Mouse (Mus musculus): ENCODE measurements around the gene Prtn3. TPM values are rescaled to one million over a fixed set of nuclear protein-coding genes. Genes with fewer than 3 reads are reported as not detected.

Gene Prtn3
- polyA plus RNA-seq, 1 experiment = 3.6 TPM

GRCm38 (mm10) chr10:79871845-79872244, 2.4 kb upstream of the Prtn3 start:
- Histone ChIP-seq H3K4me1 (ENCODE audit: control insufficient read depth, insufficient read depth, low read length) (peaks cover 3% of the 10 kb centered on the region; the same call in 1 of the 2 replicates), H3K4me3 (replicated peaks; ENCODE audit: extremely low read depth, low read depth, low read length) (no peak overlapping the region)
- DNase-seq = no peak
- WGBS = 88% methylated on average over 8 of the region's 8 CpGs
- no peak for TF ChIP-seq POLR2A (IDR thresholded peaks at IDR 0.05; ENCODE audit: borderline replicate concordance, extremely low read depth, low read depth, low read length)
- no peak for TF ChIP-seq CTCF (IDR thresholded peaks at IDR 0.05; ENCODE audit: insufficient read depth, low read length)

- WGBS = 61% methylated on average over 3 of the region's 3 CpGs
- TF ChIP-seq CTCF (IDR thresholded peaks at IDR 0.05; ENCODE audit: insufficient read depth, low read length) = no peak
- TF ChIP-seq POLR2A (IDR thresholded peaks at IDR 0.05; ENCODE audit: borderline replicate concordance, extremely low read depth, low read depth, low read length) = no peak
- no peak for DNase-seq
These were observed 1.4 kb upstream of the Prtn3 start for GRCm38 (mm10) chr10:79872862-79873261.

GRCm38 (mm10) chr10:79873313-79873712, 963 bp upstream of the Prtn3 start:
- TF ChIP-seq POLR2A (IDR thresholded peaks at IDR 0.05; ENCODE audit: borderline replicate concordance, extremely low read depth, low read depth, low read length) (no peak), CTCF (IDR thresholded peaks at IDR 0.05; ENCODE audit: insufficient read depth, low read length) (no peak)
- 24% methylated on average over 6 of the region's 6 CpGs for WGBS
- no peak for DNase-seq
- Histone ChIP-seq H3K4me3 (replicated peaks; ENCODE audit: extremely low read depth, low read depth, low read length) (no peak overlapping the region), H3K4me1 (ENCODE audit: control insufficient read depth, insufficient read depth, low read length) (peaks cover 7% of the 10 kb centered on the region)

More at GRCm38 (mm10) chr10:79872862-79873261, 1.4 kb upstream of the Prtn3 start:
- Histone ChIP-seq H3K4me3 (replicated peaks; ENCODE audit: extremely low read depth, low read depth, low read length) (no peak overlapping the region), H3K4me1 (ENCODE audit: control insufficient read depth, insufficient read depth, low read length) (peaks cover 5% of the 10 kb centered on the region)

DNA sequence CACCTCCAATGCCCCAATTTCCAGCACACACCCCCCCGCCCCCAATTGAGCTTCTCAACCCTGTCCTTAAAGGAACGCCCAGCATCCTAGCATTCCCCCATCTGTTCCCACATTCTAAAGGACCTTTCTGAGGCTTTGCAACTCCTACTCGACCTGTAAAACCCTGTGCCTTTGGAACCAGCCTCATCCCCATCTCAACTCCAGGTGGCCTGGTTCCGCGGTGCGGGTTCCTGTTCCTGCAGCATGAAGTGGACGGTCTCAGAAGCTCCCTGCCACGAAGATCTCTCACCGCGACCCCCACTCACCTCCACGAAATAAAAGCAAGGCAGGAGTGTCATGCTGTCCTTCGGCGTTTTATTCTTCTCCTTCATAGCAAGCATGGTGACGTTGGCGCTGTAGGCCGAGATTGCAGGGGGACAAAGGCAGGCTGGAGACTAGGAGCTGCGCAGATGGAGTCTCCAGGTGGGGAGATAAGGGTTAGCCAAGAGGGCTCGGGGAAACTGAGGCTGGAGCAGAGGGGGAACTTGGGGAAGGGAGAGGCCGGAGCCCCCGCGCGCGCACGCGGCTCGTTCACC, 474 bp upstream of the Prtn3 start:
- 3% methylated on average over 26 of the region's 26 CpGs for WGBS
- peak overlapping the region; percentile 33 for H3K4me3 ChIP-seq (replicated peaks; ENCODE audit: extremely low read depth, low read depth, low read length)
- peaks cover 7% of the 10 kb centered on the region for H3K4me1 ChIP-seq (ENCODE audit: control insufficient read depth, insufficient read depth, low read length)
- TF ChIP-seq CTCF (IDR thresholded peaks at IDR 0.05; ENCODE audit: insufficient read depth, low read length) (no peak), POLR2A (IDR thresholded peaks at IDR 0.05; ENCODE audit: borderline replicate concordance, extremely low read depth, low read depth, low read length) (no peak)
- DNase-seq = no peak

- no peak for TF ChIP-seq POLR2A (IDR thresholded peaks at IDR 0.05; ENCODE audit: borderline replicate concordance, extremely low read depth, low read depth, low read length)
- no peak for TF ChIP-seq CTCF (IDR thresholded peaks at IDR 0.05; ENCODE audit: insufficient read depth, low read length)
- no peak for DNase-seq
- H3K4me3 ChIP-seq (replicated peaks; ENCODE audit: extremely low read depth, low read depth, low read length) = no peak overlapping the region
- H3K4me1 ChIP-seq (ENCODE audit: control insufficient read depth, insufficient read depth, low read length) = peaks cover 10% of the 10 kb centered on the region
- 68% methylated on average over 1 of the region's 1 CpGs for WGBS
These were observed 2.9 kb downstream of the Prtn3 start for GRCm38 (mm10) chr10:79877174-79877573.

DNA sequence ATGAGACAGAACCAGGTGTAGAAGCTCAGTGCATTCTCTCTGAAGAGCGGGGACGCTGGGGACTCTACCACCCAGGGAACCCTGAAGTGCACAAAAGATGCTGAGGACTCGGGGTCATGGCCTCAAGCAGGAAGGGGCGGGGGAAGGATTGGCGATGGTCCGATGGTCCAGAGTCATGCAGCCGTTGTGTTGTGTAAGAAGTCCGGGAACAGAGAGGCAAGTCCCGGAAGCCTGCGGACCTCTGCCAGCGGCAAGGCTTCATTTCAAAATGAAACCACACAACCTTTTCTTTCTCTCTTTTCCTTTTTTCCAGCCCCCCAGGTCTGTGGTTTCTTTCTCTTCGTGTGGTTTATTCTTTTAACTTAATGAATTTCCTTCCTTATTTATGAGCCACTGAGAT, 3.5 kb downstream of the Prtn3 start:
- peaks cover 10% of the 10 kb centered on the region for H3K4me1 ChIP-seq (ENCODE audit: control insufficient read depth, insufficient read depth, low read length)
- TF ChIP-seq CTCF (IDR thresholded peaks at IDR 0.05; ENCODE audit: insufficient read depth, low read length) (no peak), POLR2A (IDR thresholded peaks at IDR 0.05; ENCODE audit: borderline replicate concordance, extremely low read depth, low read depth, low read length) (no peak)
- no peak overlapping the region for H3K4me3 ChIP-seq (replicated peaks; ENCODE audit: extremely low read depth, low read depth, low read length)
- WGBS = 23% methylated on average over 12 of the region's 12 CpGs
- no peak for DNase-seq

GRCm38 (mm10) chr10:79879527-79879926, 5.3 kb downstream of the Prtn3 start:
- DNase-seq = no peak
- peaks cover 11% of the 10 kb centered on the region for H3K4me1 ChIP-seq (ENCODE audit: control insufficient read depth, insufficient read depth, low read length)
- no peak for TF ChIP-seq CTCF (IDR thresholded peaks at IDR 0.05; ENCODE audit: insufficient read depth, low read length)
- H3K4me3 ChIP-seq (replicated peaks; ENCODE audit: extremely low read depth, low read depth, low read length) = no peak overlapping the region
- 53% methylated on average over 3 of the region's 3 CpGs for WGBS

GRCm38 (mm10) chr10:79880721-79881120, 6.4 kb downstream of the Prtn3 start:
- no peak for DNase-seq
- H3K4me1 ChIP-seq (ENCODE audit: control insufficient read depth, insufficient read depth, low read length) = peaks cover 10% of the 10 kb centered on the region
- no peak for TF ChIP-seq CTCF (IDR thresholded peaks at IDR 0.05; ENCODE audit: insufficient read depth, low read length)
- TF ChIP-seq POLR2A (IDR thresholded peaks at IDR 0.05; ENCODE audit: borderline replicate concordance, extremely low read depth, low read depth, low read length) = no peak
- 29% methylated on average over 9 of the region's 9 CpGs for WGBS
- no peak overlapping the region for H3K4me3 ChIP-seq (replicated peaks; ENCODE audit: extremely low read depth, low read depth, low read length)

DNA sequence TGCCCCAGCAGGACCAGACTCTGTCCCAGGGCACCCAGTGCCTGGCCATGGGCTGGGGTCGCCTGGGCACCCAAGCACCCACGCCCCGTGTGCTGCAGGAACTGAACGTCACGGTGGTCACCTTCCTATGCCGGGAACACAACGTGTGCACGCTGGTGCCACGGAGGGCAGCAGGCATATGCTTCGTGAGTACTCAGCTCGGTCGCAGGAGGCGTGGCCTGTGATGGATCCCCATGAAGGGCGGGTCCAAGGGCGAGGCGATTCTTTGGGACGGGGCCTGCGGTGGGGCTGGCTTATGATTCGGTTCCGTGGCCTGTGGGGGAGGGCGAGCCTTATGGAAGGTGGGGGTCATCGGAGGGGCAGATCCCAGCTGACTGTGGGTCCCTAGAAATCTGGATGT, 7.7 kb downstream of the Prtn3 start:
- WGBS = 14% methylated on average over 22 of the region's 22 CpGs
- Histone ChIP-seq H3K4me3 (replicated peaks; ENCODE audit: extremely low read depth, low read depth, low read length) (no peak overlapping the region), H3K4me1 (ENCODE audit: control insufficient read depth, insufficient read depth, low read length) (peaks cover 10% of the 10 kb centered on the region)
- DNase-seq = no peak
- TF ChIP-seq POLR2A (IDR thresholded peaks at IDR 0.05; ENCODE audit: borderline replicate concordance, extremely low read depth, low read depth, low read length) (no peak), CTCF (IDR thresholded peaks at IDR 0.05; ENCODE audit: insufficient read depth, low read length) (no peak)

DNA sequence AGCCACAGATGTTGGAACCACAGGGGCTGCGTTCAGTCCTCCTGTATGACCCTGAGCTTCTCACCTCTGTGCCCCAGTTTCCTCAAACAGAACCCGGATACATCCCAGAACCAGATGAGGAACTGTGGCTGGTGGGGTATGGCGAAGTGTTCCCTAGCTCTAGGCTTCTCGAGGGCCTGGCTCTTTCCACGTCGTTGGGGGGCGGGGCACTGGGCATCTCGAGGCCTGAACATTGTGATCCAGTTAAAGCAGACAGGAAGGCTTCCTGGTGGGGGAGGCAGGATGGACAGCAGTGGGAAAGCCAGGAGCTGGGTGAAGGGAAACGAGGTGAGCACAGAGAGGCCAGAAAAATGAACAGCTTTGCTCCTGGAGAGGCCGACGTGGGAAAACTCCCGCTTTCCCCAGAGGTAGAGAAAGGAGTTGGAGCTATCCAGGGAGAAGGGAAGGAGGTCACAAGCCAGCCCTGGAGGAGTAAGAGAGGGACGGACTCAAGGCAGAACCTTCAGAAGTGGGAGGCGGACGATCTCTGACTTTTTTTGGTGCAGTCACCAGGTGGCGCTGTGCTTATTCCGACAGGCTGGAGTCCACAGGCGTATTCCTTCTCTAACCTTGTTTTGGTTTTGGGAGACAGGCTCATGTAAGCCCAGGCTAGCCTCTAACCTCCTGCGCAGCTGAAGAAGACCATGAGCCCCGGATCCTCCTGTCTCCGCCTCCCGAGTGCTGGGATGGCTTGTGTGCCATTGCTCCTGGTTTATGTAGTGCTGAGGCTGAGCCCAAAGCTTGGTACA, 9.2 kb downstream of the Prtn3 start:
- no peak overlapping the region for H3K4me3 ChIP-seq (replicated peaks; ENCODE audit: extremely low read depth, low read depth, low read length)
- DNase-seq = peak; percentile 81
- H3K4me1 ChIP-seq (ENCODE audit: control insufficient read depth, insufficient read depth, low read length) = peaks cover 5% of the 10 kb centered on the region; the same call in 1 of the 2 replicates
- TF ChIP-seq CTCF (IDR thresholded peaks at IDR 0.05; ENCODE audit: insufficient read depth, low read length) (peak; percentile 89), POLR2A (IDR thresholded peaks at IDR 0.05; ENCODE audit: borderline replicate concordance, extremely low read depth, low read depth, low read length) (no peak)
- 17% methylated on average over 22 of the region's 22 CpGs for WGBS
